Mouse (Mus musculus): ENCODE data around the gene 1700017B05Rik.
A peak's percentile ranks its signal among the peaks of the same experiment; 100 is the strongest.
"Not testable (repeated sequence)": the region's sequence is repeated elsewhere in the genome, so short reads cannot be mapped to it uniquely, and the experiment has no call there.

1700017B05Rik gene

GRCm38 (mm10) chr9:57212448-57213222 lies 49.8 kb downstream of the 1700017B05Rik start:
- DNase-seq, result no peak

DNA sequence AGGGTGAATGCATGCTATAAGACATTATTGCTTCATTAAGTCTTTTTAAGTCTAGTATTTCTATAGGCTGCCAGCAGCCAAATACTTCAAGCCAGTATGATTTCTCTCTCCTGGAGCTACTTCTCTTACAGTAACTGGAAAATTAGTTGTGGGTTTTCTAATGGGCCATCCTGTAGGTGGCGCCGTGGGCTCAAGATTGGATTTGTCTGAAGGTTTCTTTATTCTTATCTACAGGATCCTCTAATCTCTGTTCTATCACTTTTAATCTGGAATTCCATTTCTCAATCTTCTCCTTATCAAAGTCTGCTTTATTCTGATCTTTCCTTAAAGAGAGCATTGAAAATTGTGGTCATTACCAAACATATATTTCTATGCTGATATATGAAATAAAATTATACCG lies 53.1 kb downstream of the 1700017B05Rik start:
- DNase-seq, result peak; percentile 56 to 71

GRCm38 (mm10) chr9:57206896-57207295 lies 55.5 kb downstream of the 1700017B05Rik start:
- DNase-seq, result no peak

DNA sequence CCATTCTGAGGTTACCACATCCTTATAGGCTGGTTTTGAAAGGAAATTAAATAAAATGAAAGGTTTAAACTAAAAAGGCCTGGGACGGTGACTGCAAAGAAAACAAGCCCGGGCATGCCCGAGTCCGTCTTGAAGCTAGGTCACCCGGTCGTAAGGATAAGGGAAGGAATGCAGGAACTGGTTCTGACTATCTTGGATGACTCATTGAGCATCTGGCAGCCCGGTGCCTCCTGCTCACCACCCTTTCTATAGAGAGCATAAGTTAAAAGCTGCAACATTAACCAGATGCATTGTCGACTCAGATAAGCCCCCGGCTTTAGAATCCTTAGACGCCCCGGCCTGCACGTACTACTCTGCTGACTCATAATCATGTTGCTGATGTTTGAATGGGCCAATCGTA lies 58.8 kb downstream of the 1700017B05Rik start:
- DNase-seq, result not testable (repeated sequence)
